Mouse (Mus musculus) hindbrain, embryonic 10.5 days (tissue): ENCODE results near the gene Slfn8. TPM values are rescaled to one million over a fixed set of nuclear protein-coding genes. Genes with fewer than 3 reads are reported as not detected.

ENCODE experiments used
- DNase-seq: peaks from one replicate; pipeline ENCODE4 v3.0.0-alpha.2; 2017; ENCODE audit warnings: low spot score
- H3K27ac ChIP-seq: fragments of 300-500 bp; sonication (generic); 2 replicates; pipeline ENCODE4 v1.5.1; 2016; ENCODE audit warnings: mild to moderate bottlenecking, moderate library complexity
- H3K27me3 ChIP-seq: fragments of 300-500 bp; sonication (generic); 2 replicates; pipeline ENCODE4 v1.6.1; 2016; ENCODE audit warnings: mild to moderate bottlenecking; ENCODE audit not compliant: poor library complexity, insufficient read depth, severe bottlenecking
- H3K36me3 ChIP-seq: fragments of 300-500 bp; sonication (generic); 2 replicates; pipeline ENCODE4 v1.6.1; 2016; ENCODE audit warnings: mild to moderate bottlenecking, moderate library complexity
- H3K4me1 ChIP-seq: fragments of 300-500 bp; sonication (generic); replicated peaks from 2 replicates; pipeline ENCODE4 v1.6.1; 2016; ENCODE audit warnings: mild to moderate bottlenecking
- H3K4me3 ChIP-seq: fragments of 300-500 bp; sonication (generic); 2 replicates; pipeline ENCODE4 v1.5.1; 2016; ENCODE audit warnings: mild to moderate bottlenecking, moderate library complexity
- H3K9me3 ChIP-seq: fragments of 300-500 bp; sonication (generic); 2 replicates; pipeline ENCODE4 v1.6.1; 2016; ENCODE audit warnings: mild to moderate bottlenecking, moderate library complexity
- WGBS: fragments of 180-500 bp; shearing (Covaris S2); methylation state at CpG from one replicate; pipeline ENCODE4 v1.1.7; 2016; 5-methylcytosine and 5-hydroxymethylcytosine counted together
- polyA plus RNA-seq: library from polyadenylated mRNA; unstranded; fragments of >200 nt; fragmentation: Nextera tagmentation; extraction: Ambion mirVana; gene quantifications from 2 replicates; pipeline ENCODE4 v1.2.1, GENCODE M21; 2016

Gene Slfn8
- polyA plus RNA-seq: 0.19 and 0.24 TPM in 2 replicates

DNA sequence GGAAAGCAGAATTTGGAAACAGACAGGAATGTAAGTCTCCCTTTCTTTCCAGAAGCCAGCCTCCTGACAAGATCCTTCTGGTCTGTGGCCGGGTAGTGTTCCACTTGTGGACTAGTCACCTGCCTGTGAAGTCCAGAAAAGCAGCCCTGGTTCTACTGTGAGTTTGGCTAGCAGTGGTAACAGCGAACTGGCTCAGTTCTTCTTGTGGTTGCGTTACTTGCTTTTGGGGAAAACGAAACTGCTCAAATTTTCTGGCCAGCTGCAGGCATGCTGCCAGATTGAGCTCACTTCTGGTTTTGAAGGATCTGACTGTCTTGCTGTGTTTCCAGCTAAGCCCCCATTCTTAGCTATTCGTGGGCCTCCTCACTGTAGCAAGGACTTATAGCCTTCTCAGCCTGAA, at the start of gene Slfn8:
Gene Slfn8 (minus strand): TSS at position 190 of the 400 bp plus-strand sequence.
- Histone ChIP-seq H3K9me3 (no peaks in the 10 kb centered on the region), H3K4me1 (no peaks in the 10 kb centered on the region), H3K27ac (no peak within 1 kb of the TSS), H3K4me3 (no peak within 1 kb of the TSS), H3K36me3 (no peaks in the 10 kb centered on the region), H3K27me3 (no peaks in the 10 kb centered on the region)
- 81% methylated on average over 5 of the region's 5 CpGs for WGBS
- no peak for DNase-seq

DNA sequence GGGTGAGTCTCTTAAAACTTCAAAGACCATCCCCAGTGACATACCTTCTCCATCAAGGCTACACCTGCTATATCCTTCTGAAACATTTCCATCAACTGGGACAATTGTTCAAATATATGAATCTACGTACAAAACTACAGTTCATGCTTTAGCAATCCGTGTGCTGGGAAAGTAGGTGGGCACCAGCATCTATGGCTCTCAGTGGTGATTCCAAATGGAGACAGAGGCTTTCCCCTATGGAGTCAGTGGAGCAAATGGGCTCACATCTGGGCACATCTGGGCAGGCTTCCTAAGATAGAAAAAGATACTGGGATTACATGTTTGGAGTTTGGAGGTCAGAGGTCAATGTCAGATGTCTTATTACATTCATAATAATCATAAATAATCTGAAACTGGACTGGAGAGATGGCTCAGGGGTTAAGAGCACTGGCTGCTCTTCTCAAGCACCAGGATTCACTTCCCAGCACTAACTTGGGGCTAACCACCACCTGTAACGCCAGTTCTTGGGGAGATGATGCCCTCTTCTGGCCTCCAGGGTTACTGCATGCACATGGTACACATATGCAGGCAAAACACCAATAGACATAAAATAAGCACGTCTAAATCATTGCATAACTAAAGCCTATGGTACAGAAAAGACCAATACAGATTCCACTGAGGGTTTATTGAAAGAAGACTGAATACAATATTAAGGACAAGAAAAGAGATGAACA, 47.5 kb upstream of the Slfn8 start:
- no peaks in the 10 kb centered on the region for H3K4me1 ChIP-seq
- H3K4me3 ChIP-seq: no peak overlapping the region
- no peaks in the 10 kb centered on the region for H3K9me3 ChIP-seq
- H3K36me3 ChIP-seq: no peaks in the 10 kb centered on the region
- DNase-seq: no peak
- H3K27ac ChIP-seq: no peak overlapping the region
- 76% methylated on average over 4 of the region's 4 CpGs for WGBS
- no peaks in the 10 kb centered on the region; the same call in 1 of the 2 replicates for H3K27me3 ChIP-seq

DNA sequence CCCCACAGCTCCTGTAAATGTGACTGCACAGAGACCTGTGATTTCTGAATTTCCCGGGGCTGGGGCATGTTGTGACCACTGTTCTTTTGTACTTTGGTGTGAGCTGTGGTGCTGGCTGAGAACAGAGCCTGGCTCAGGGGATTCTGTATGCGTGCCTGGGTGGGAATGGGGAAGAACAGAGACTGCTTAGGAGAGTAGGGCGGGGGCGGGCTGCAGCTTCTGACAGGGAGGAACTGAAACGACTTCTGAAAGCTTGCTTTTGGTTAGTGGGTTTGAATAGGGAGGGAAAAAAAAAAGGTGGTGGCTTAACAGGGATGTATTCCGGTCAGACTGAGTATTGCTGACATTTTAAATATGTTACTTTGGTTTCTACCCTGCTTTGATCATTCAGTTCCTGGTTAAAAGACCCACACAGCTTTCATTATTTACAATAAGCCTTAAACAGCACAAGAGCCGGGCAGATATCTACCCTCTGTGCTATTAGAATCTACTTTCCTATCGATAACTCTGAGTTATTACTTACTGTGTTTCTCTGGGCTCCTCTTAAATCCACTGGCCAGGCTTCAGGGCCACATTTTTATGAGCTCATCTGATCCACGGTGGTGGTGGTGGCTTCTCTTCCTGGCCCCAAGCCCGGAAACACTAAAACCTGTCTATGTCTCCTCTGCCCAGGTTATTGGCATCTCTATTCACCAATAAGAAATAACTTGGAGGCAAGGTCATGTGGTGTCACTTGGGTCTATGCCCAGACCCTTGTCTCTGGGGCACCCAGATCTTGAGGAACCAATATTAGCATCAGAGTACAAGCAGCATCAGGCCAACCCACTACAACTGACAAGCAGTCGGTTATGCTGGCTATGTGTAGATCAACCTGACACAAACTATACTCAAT, 46.3 kb upstream of the Slfn8 start:
- no peak for DNase-seq
- WGBS: 48% methylated on average over 11 of the region's 11 CpGs
- H3K36me3 ChIP-seq: no peaks in the 10 kb centered on the region
- H3K9me3 ChIP-seq: no peaks in the 10 kb centered on the region
- H3K4me1 ChIP-seq: no peaks in the 10 kb centered on the region
- H3K4me3 ChIP-seq: no peak overlapping the region
- H3K27me3 ChIP-seq: no peaks in the 10 kb centered on the region; the same call in 1 of the 2 replicates
- no peak overlapping the region for H3K27ac ChIP-seq

DNA sequence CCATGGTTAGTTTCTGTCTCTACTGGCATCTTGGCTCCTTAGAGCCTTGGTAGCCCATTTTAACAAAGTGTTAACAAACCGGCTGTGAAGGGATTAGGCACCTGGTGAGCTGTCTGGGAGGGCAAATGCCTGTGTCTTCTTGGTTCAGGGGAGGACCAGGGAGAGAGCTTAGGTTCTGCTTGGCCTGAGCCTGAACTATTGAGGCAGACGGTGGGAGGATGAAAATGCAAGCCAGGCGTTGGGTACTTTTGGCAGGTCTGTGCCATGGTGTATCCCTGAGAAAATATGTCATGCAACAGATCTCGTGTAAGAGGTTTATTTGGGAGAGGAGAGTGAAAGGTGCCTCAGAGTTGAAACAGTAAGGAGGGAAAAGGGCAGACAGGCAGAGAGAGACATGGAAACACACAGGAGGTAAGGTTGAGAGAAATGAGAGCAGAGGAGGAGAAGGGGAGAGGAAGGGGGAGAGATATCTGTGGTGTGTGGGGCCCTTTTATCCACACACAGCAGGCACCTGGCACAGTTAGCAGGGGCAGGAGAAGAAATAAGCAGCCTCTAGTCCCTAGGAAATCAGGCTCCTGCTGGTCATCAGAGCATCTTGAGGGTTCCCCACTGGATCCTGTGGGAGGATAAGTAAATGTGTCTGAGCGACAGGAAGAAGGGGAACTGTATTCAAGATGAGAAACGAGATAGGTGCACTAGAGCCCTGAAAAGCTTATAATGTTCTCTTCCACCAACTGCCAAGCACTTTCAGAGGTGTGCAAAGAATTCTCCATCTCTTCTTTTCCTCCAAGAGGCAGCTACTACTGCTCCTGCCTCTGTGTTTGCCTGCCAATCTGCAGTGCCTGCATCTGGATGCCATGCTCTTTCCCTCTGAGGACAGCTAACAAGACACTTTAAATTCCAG, 45.1 kb upstream of the Slfn8 start:
- no peaks in the 10 kb centered on the region; the same call in 1 of the 2 replicates for H3K27me3 ChIP-seq
- no peaks in the 10 kb centered on the region for H3K4me1 ChIP-seq
- DNase-seq: no peak
- 25% methylated on average over 6 of the region's 6 CpGs for WGBS
- no peak overlapping the region for H3K4me3 ChIP-seq
- H3K9me3 ChIP-seq: no peaks in the 10 kb centered on the region
- H3K27ac ChIP-seq: no peak overlapping the region
- no peaks in the 10 kb centered on the region for H3K36me3 ChIP-seq

DNA sequence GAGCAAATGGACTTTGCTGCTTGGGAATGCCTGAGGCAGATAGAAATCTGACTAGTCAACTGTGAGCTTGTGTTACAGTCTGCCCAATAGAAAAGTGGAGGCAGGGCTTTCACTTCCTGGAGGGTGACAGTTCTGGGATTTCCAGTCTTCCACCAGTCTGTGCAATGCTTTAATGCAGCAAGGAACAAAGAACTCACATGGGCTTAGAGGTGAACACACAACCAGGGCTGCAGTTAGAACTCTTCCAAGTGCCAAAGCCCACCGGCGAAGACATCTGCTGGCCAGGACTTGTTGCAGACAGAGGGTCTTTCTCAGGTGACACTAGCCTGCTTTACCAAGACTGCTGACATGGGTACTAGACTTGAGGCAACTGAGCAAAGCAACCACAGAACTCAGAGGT, 44.3 kb upstream of the Slfn8 start, which contains the start of gene Slfn2:
Gene Slfn2 (plus strand): TSS at position 167 of the 400 bp plus-strand sequence.
- Histone ChIP-seq H3K27ac (no peak within 1 kb of the TSS), H3K4me1 (no peaks in the 10 kb centered on the region), H3K9me3 (no peaks in the 10 kb centered on the region), H3K36me3 (no peaks in the 10 kb centered on the region), H3K4me3 (no peak within 1 kb of the TSS), H3K27me3 (no peaks in the 10 kb centered on the region; the same call in 1 of the 2 replicates)
- no peak for DNase-seq
- 85% methylated on average over 2 of the region's 2 CpGs for WGBS

DNA sequence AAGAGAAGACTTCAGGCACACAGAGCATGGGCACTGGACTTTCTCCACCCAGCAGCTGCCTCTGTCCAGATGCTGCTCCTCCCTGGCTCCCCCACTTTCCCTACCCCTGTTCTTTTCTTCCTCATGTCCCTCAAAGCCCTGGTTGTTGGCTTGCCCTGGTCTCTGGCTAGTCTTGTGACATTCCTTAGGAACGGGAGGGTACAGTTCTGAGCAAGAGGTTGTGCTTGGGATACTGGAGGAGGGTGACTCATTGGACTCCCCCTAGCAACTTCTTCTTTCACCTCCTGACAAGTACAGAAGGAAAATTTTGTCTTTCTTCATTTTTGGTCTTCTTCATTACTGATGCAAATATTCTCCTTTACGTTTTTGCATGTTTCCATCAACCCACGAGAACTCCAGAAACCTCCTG, 43.3 kb upstream of the Slfn8 start:
- H3K36me3 ChIP-seq: no peaks in the 10 kb centered on the region
- H3K9me3 ChIP-seq: no peaks in the 10 kb centered on the region
- H3K27me3 ChIP-seq: no peaks in the 10 kb centered on the region; the same call in 1 of the 2 replicates
- DNase-seq: no peak
- WGBS: 68% methylated on average over 3 of the region's 3 CpGs
- H3K4me3 ChIP-seq: no peak overlapping the region
- no peak overlapping the region for H3K27ac ChIP-seq
- H3K4me1 ChIP-seq: no peaks in the 10 kb centered on the region

DNA sequence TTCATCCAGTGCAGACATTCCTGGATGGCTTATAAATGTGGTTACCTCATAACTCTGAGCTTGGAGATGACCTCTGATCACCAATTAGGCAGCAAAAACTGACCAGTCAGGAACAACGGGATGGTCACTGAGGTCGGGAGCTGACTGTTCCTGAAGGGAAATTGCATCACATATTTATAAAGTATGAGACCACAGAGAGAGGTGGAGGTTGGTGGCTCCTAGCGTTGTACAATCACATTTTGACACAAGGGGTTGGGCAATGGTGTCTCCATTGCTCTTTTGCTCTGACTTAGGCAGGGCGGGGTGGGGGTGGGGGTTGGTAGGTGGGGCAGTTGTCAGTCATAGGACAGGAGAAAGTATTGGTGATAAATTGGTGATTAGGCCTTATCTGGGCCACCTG, 42.5 kb upstream of the Slfn8 start:
- Histone ChIP-seq H3K4me1 (no peaks in the 10 kb centered on the region), H3K4me3 (no peak overlapping the region), H3K27ac (no peak overlapping the region), H3K9me3 (no peaks in the 10 kb centered on the region), H3K27me3 (no peaks in the 10 kb centered on the region; the same call in 1 of the 2 replicates), H3K36me3 (no peaks in the 10 kb centered on the region)
- WGBS: 87% methylated on average over 4 of the region's 4 CpGs
- DNase-seq: no peak

DNA sequence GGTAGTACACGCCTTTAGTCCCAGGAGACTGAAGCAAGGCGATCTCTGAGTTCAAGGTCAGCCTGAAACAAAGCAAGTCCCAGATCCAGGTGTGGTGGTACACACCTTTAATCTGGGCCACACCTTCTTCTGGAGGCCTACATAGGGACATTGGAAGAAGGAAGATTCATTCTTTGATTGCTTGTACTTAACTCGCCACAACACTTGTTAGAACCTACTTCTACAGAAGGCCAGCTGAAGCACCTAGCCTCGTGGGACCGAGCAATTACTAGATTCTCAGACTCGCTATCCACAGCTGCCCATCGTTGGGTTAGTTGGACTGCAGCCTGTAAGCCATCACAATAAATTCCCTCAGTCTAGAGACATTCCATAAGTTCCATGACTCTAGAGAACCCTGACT, 41.2 kb upstream of the Slfn8 start:
- DNase-seq: no peak
- Histone ChIP-seq H3K27me3 (no peaks in the 10 kb centered on the region; the same call in 1 of the 2 replicates), H3K27ac (no peak overlapping the region), H3K4me3 (no peak overlapping the region), H3K4me1 (no peaks in the 10 kb centered on the region), H3K36me3 (no peaks in the 10 kb centered on the region), H3K9me3 (no peaks in the 10 kb centered on the region)
- WGBS: 89% methylated on average over 7 of the region's 7 CpGs

DNA sequence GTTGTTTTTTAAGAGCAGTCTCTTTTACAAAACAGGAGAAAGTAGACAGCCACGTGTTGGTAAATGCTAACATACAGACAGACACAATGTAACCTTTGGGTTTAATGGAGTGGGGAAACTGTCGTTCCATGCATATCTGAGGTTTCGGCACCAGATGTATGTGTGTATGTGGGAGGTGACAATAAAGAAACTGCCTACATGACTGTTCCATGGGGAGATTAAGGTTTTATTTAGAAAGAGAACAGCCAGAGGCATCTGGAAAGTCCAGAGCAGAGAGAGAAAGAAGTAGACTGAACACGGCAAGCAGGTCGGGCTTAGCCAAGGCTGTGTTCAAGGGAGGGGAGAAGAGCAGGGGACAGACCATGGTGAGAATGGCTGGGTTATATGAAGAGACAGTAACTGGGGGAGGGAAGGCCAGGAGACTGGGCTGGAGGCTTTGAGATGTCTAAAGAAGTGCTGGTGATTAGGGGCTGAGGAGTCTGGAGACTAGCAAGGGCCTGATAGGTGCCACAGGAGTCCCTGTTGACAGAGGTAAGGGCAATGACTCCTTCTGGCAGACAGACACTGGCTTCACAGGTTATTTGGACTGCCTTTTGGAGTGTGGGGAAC, 39.9 kb upstream of the Slfn8 start:
- Histone ChIP-seq H3K36me3 (no peaks in the 10 kb centered on the region), H3K4me1 (no peaks in the 10 kb centered on the region), H3K27ac (no peak overlapping the region), H3K4me3 (no peak overlapping the region), H3K27me3 (no peaks in the 10 kb centered on the region; the same call in 1 of the 2 replicates), H3K9me3 (no peaks in the 10 kb centered on the region)
- no peak for DNase-seq
- WGBS: 83% methylated on average over 5 of the region's 5 CpGs

DNA sequence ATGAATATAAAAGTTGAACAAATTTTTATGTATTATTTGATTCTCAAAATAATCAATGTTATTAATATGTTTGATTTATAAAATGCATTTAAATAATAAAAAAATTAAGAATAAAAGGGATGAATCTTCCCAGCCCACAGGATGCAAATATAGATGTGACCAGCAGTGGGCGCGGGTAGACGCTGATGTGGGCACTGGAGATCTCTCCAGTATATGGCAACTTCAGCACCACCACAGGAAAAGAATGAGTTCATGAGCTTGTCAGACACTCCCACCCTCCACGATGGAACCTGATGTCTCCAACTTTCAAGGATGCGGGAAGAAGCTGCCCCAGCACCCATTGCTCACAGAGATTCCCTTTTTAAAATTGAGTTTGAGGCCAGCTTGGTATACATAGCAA, 37.3 kb upstream of the Slfn8 start:
- Histone ChIP-seq H3K9me3 (no peaks in the 10 kb centered on the region), H3K36me3 (no peaks in the 10 kb centered on the region), H3K4me1 (no peaks in the 10 kb centered on the region), H3K27me3 (no peaks in the 10 kb centered on the region), H3K4me3 (no peak overlapping the region), H3K27ac (no peak overlapping the region)
- DNase-seq: peak; percentile 46
- 8% methylated on average over 5 of the region's 5 CpGs for WGBS

DNA sequence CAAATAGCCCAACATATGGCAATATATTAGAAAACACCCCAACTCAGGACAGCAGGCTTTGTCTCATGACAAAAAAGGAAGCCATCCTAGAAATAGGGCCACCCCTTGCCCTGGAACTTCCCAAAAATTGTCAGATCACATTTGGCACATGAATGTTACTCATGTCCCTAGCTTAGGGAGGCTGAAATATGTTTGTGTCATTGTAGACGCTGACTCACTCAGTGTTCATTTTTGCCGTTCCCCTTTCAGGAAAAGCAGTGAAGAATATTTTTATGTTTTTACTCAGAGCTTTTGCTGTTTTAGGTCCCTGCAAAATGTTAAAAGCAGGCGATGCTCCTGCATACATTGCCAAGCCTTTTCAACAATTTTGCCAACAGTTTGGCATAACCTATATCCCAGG, 25.0 kb upstream of the Slfn8 start:
- Histone ChIP-seq H3K4me1 (no peaks in the 10 kb centered on the region), H3K9me3 (no peaks in the 10 kb centered on the region), H3K27me3 (0 out of 2 replicates have a peak, but pooled peaks cover 6% of the 10 kb centered on the region), H3K27ac (no peak overlapping the region), H3K4me3 (no peak overlapping the region), H3K36me3 (no peaks in the 10 kb centered on the region)
- 86% methylated on average over 3 of the region's 3 CpGs for WGBS
- no peak for DNase-seq

DNA sequence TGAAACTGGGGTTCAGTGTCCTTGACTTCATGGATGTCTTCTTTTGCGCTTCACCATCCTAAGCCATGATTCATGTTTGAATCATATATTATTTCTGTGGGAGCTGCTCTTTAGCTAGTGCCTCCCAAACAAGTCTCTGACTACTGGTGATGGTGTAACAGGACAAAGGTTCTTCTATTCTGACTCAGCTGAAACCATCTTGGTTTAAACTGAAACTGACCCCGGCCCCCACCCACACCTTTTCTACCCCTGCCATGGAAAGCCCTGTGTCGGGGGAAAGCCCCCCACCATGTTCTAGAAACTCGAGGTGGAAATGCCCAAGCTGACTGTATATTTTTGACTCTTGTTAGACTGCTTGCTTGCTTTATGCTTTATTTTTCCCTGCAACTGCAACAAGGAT, 23.3 kb upstream of the Slfn8 start:
- H3K4me1 ChIP-seq: no peaks in the 10 kb centered on the region
- H3K36me3 ChIP-seq: no peaks in the 10 kb centered on the region
- no peak overlapping the region for H3K4me3 ChIP-seq
- 88% methylated on average over 4 of the region's 4 CpGs for WGBS
- no peak for DNase-seq
- peaks cover 19% of the 10 kb centered on the region for H3K27me3 ChIP-seq
- no peaks in the 10 kb centered on the region for H3K9me3 ChIP-seq
- no peak overlapping the region for H3K27ac ChIP-seq
